Mouse (Mus musculus) liver, postnatal 0 days (tissue): ENCODE measurements around the gene Pcbp3.

Experiments
- CTCF ChIP-seq: sonication (generic); IDR thresholded peaks from 2 replicates; pipeline ENCODE4 v1.5.1; 2016; ENCODE audit warnings: antibody characterized with exemption, low read depth
- EP300 ChIP-seq: IDR thresholded peaks from 2 replicates; pipeline ENCODE4 v1.6.1; 2016; ENCODE audit warnings: antibody characterized with exemption, low read depth, mild to moderate bottlenecking

- TF ChIP-seq CTCF = no peak
- TF ChIP-seq EP300 = no peak
Observed at GRCm38 (mm10) chr10:76729631-76730620, 231.8 kb downstream of the Pcbp3 start.
